Mouse (Mus musculus): ENCODE measurements at regions not wholly inside any gene's neighbourhood (a gene's known extent, or its start where the extent isn't known, plus 50 kb on each side); places are given as distances from the start of the nearest gene placed in this dataset.

- no peak for DNase-seq
Observed at GRCm38 (mm10) chr11:117589422-117589821, 64.7 kb upstream of the Tnrc6c start.

DNA sequence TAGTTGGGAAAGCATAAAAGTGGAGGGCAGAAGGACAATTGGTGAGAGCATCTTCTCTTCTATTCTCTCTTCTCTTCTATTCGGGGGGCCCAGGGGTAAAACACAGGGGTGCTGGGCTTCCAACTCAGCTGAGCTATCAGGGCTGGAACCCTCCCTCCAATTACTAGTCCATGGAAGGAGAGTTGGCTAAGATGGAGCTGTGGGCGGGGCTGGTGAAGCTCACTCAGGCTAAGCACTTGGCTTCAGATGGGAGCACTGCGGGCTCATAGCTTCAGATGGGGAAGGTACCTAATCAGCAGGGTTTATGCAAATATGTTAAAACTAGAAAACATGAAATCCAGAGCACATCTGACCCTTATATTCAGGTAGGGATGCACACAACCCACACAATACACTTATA is 61.5 kb upstream of the Tnrc6c start:
- DNase-seq, result no peak

DNA sequence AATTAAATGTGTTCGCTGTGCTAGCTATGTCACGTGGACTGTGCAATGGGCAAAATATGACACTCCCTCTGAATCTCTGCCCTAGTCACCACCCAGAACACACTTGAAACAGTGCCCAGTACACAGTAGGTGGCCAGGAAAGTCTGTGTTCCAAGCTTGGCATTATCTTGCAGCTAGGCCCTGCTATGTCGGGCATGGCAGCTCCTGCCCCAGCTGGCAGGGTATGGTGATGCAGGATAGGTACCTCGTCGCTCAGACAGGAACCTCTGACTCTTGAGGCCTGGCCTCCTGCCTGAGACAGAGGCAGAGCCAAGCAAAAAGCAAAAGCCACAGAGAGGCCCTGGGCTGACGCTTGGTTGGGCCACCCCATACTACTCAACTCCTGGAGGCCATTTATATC is 57.9 kb upstream of the Tnrc6c start:
- DNase-seq, result no peak

- DNase-seq, result no peak
Observed at GRCm38 (mm10) chr11:117597754-117598153, 56.3 kb upstream of the Tnrc6c start.

DNA sequence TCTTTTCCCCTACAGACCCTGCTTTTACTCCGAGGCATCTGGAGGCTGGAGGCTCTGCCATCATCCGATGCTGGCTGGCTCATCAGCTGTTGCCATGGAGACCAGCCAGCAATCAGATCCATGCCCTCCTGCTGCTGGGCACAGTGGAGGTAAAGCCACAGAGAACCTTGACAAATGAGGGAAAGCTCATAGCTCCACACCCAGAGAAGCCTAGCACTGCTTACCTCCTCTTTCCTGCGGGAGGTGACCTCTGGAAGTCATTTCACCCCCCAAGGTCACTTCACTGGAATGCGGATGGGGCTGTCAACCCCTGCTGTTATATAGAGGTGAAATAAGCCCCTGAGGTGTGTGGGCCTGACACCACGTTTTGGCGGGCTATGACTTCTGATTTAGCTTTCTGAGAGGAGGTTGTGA is 55.9 kb upstream of the Tnrc6c start:
- no peak for DNase-seq

GRCm38 (mm10) chr11:117598610-117599009 is 55.5 kb upstream of the Tnrc6c start:
- peak; percentile 22 for DNase-seq

DNA sequence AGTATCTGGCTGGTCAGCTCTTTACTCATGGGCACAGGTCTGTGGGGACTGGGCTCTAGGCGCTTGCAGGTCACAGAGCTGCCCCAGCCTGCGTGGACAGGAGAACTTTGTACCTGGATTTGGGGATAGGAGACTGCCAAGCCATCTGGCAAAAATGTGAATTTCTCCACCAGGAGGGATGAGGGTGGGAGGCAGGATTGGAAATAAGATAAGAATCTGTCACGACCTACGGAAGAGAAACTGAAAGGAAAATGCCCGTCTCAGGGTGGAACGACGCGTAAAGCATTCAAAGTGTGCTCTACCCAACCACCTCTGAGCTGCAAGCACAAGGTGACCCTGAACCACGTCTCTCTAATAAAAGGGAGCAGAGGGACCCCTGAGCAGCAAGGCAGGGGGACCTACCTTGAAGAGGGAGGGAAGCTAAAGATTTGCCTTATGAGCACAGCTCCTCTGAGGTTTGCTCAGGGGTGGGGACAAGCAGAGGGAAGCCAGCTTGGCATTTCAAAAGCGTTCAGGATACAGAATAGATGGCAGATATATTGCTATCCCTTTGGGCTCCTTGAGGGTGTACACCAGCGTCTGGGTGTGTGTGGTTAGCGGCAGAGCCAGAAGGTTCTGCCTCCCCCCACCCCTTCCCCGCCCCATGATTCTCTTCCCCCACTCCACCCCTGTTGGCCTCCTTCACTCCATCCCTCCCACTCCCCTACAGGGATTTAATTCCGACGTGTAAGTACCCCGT is 54.9 kb upstream of the Tnrc6c start:
- no peak for DNase-seq

DNA sequence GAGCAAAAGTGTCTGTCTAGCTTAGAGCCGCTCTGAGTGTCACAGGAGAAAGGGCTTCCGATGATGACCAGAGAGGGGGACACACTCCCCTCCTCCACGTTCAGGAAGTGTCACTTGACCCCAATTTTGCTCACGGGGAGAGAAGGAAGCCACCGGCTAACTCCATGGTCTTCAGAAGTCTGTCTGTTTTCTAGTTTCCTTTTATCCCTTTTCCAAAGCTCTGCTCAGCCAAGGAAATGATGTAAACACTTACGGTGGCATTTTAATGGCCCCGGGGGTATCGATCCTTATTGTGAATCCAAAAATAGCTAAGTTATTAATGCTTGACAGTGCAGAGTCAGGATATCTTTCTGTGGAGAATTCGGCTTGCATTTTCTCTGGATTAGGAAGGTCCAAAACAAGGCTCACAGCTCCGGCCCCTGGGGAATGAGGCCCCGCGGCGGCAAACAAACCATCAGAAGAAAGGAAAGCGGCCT is 54.3 kb upstream of the Tnrc6c start:
- no peak for DNase-seq

DNA sequence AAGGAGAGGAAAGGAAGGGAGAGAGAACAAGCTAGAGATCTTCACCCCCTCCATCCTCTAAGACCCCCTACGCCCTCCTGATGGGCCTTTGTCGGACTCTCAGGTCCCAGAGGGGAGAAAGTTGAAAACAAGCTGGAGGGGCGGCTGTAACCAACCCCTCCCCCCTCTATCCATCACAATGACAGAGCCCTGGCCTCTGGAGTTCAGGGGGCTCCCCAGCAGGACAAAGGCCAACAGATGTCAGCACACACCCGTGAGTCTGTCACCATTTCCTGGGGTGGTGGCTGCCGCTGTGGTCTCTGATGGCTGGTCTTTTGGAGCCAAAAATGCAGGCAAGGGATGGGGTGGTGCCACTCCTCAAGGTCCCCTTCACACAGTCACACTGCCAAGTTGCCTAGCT is 52.9 kb upstream of the Tnrc6c start:
- DNase-seq, result no peak

GRCm38 (mm10) chr11:117604019-117604418 is 50.1 kb upstream of the Tnrc6c start:
- DNase-seq, result no peak

All from kidney, postnatal 10 days (tissue).